Mouse (Mus musculus): ENCODE measurements around the gene Tmc1. TPM values are rescaled to one million over a fixed set of nuclear protein-coding genes. Genes with fewer than 3 reads are reported as not detected.

Gene Tmc1
- polyA plus RNA-seq, 1 experiment from 2014 or later: 0.18 TPM

- Histone ChIP-seq H3K27ac (no peak overlapping the region), H3K4me2 (no peak overlapping the region), H3K27me3 (replicated peaks) (no peaks in the 10 kb centered on the region), H3K36me3 (replicated peaks) (no peaks in the 10 kb centered on the region), H3K4me1 (no peaks in the 10 kb centered on the region), H3K9me3 (no peaks in the 10 kb centered on the region), H3K4me3 (no peak overlapping the region), H3K9ac (no peak overlapping the region)
- WGBS: 81% methylated on average over 2 of the region's 2 CpGs
- no peak for ATAC-seq (replicated peaks)
Observed at GRCm38 (mm10) chr19:20792811-20793210, 161.2 kb downstream of the Tmc1 start.

DNA sequence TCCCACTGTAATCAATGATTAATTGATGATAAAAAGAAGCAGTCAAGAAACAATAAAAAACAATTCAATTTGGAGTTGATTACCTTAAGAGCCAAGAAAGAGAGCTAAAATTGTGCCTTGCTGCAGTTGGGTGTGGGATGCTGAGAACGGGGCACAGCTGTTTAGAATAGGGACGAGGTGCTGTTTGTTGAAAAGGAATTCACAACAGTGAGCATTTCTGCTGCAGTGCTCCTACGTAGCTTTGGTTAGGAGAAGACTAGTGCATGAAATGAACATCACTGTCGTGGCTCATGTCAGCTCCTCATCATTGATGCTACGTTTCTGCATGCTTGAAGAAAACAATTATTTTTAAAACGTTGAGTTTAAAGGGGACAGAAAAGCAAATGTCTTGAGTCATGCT lies 166.7 kb downstream of the Tmc1 start:
- H3K4me2 ChIP-seq: no peak overlapping the region
- H3K27me3 ChIP-seq (replicated peaks): no peaks in the 10 kb centered on the region
- no peak overlapping the region for H3K9ac ChIP-seq
- no peak overlapping the region for H3K27ac ChIP-seq
- no peak overlapping the region for H3K4me3 ChIP-seq
- WGBS: 87% methylated on average over 6 of the region's 6 CpGs
- no peak for ATAC-seq (replicated peaks)
- no peaks in the 10 kb centered on the region for H3K9me3 ChIP-seq
- no peaks in the 10 kb centered on the region for H3K36me3 ChIP-seq (replicated peaks)
- H3K4me1 ChIP-seq: no peaks in the 10 kb centered on the region

DNA sequence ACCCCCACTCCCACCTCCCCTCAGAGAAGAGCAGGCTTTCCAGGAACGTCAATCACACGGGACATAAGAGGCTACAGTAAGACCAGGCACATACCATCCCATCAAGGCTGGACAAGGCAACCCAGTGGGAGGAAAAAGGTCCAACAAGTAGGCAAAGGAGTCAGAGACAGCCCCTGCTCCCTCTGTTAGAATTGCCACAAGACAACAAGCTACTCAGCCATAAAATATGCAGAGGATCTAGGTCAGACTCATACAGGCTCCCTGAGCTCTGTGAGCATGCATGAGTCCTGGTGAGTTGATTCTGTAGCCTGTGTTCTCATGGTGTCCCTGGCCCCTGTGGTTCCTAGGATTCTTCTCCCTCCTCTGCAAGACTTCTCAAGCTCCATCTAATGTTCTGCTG lies 178.3 kb downstream of the Tmc1 start:
- no peak for ATAC-seq (replicated peaks)
- no peaks in the 10 kb centered on the region for H3K27me3 ChIP-seq (replicated peaks)
- no peak overlapping the region for H3K27ac ChIP-seq
- no peaks in the 10 kb centered on the region for H3K9me3 ChIP-seq
- no peaks in the 10 kb centered on the region for H3K36me3 ChIP-seq (replicated peaks)
- H3K4me1 ChIP-seq: no peaks in the 10 kb centered on the region
- WGBS: 72% methylated on average over 2 of the region's 2 CpGs
- H3K4me2 ChIP-seq: no peak overlapping the region
- H3K4me3 ChIP-seq: no peak overlapping the region
- H3K9ac ChIP-seq: no peak overlapping the region

DNA sequence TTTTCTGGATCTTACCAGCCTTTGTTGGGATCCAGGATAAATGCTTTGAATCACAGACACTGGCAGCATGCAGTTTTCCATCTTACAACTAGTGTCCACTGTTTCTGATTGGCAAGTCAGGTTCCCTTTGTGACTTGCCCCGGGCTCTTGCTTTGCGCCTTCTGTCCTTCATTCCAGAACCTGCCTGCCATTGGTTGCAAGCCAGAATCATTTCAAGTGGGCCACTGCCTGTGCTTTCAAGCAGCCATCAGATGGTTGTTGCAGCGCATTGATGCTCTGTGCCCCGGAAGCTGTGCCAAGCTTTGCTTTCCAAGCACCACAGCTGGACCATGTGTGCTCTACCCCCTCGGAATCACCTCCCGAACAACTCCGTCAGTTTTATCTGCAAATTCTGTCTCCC lies 180.1 kb downstream of the Tmc1 start:
- WGBS: 86% methylated on average over 7 of the region's 7 CpGs
- no peak overlapping the region for H3K4me3 ChIP-seq
- H3K9me3 ChIP-seq: no peaks in the 10 kb centered on the region
- no peaks in the 10 kb centered on the region for H3K36me3 ChIP-seq (replicated peaks)
- H3K9ac ChIP-seq: no peak overlapping the region
- no peak overlapping the region for H3K4me2 ChIP-seq
- no peaks in the 10 kb centered on the region for H3K27me3 ChIP-seq (replicated peaks)
- ATAC-seq (replicated peaks): no peak
- H3K27ac ChIP-seq: no peak overlapping the region
- no peaks in the 10 kb centered on the region for H3K4me1 ChIP-seq

DNA sequence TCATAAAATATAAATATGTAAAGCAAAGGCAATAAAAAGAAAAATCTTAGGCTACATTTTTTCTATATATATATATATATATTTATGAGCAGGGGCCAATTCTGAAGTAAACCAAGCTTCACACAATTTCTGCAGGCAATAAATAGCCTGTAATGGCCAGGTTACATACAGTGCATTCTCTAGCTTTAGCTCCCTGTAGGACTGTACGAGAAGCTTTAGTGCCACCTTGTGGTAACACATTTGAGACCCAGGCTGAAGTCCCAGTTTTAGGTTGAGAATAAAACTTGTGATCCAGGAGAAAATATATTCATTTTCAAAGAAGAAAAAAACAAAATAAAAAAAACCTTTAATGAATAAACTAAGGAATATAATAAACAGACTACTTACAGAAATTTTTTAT lies 189.8 kb downstream of the Tmc1 start:
- Histone ChIP-seq H3K4me2 (no peak overlapping the region), H3K36me3 (replicated peaks) (no peaks in the 10 kb centered on the region), H3K27ac (no peak overlapping the region), H3K9ac (no peak overlapping the region), H3K9me3 (no peaks in the 10 kb centered on the region), H3K27me3 (replicated peaks) (no peaks in the 10 kb centered on the region), H3K4me3 (no peak overlapping the region), H3K4me1 (no peaks in the 10 kb centered on the region)
- ATAC-seq (replicated peaks): peak; percentile 94
- WGBS: 15% methylated on average over 1 of the region's 1 CpGs

GRCm38 (mm10) chr19:20761675-20762426 lies 192.2 kb downstream of the Tmc1 start:
- ATAC-seq (replicated peaks): no peak
- Histone ChIP-seq H3K9ac (no peak overlapping the region), H3K4me2 (no peak overlapping the region), H3K36me3 (replicated peaks) (no peaks in the 10 kb centered on the region), H3K27ac (no peak overlapping the region), H3K27me3 (replicated peaks) (no peaks in the 10 kb centered on the region), H3K9me3 (no peaks in the 10 kb centered on the region), H3K4me1 (no peaks in the 10 kb centered on the region), H3K4me3 (no peak overlapping the region)
- WGBS: 76% methylated on average over 4 of the region's 4 CpGs

- H3K4me1 ChIP-seq: no peaks in the 10 kb centered on the region
- no peaks in the 10 kb centered on the region for H3K9me3 ChIP-seq
- no peak overlapping the region for H3K27ac ChIP-seq
- H3K36me3 ChIP-seq (replicated peaks): no peaks in the 10 kb centered on the region
- ATAC-seq (replicated peaks): no peak
- H3K9ac ChIP-seq: no peak overlapping the region
- no peak overlapping the region for H3K4me2 ChIP-seq
- no peak overlapping the region for H3K4me3 ChIP-seq
- WGBS: 64% methylated on average over 3 of the region's 3 CpGs
- H3K27me3 ChIP-seq (replicated peaks): no peaks in the 10 kb centered on the region
Observed at GRCm38 (mm10) chr19:20761119-20761518, 192.9 kb downstream of the Tmc1 start.

- WGBS: 87% methylated on average over 1 of the region's 1 CpGs
Observed at GRCm38 (mm10) chr19:20744630-20745029, 209.4 kb downstream of the Tmc1 start.

More at GRCm38 (mm10) chr19:20744630-20745029, 209.4 kb downstream of the Tmc1 start:
- no peaks in the 10 kb centered on the region for H3K4me1 ChIP-seq
- no peak overlapping the region for H3K4me2 ChIP-seq
- H3K27me3 ChIP-seq (replicated peaks): no peaks in the 10 kb centered on the region
- ATAC-seq (replicated peaks): no peak
- H3K36me3 ChIP-seq (replicated peaks): no peaks in the 10 kb centered on the region
- H3K4me3 ChIP-seq: no peak overlapping the region
- H3K9me3 ChIP-seq: no peaks in the 10 kb centered on the region
- no peak overlapping the region for H3K27ac ChIP-seq
- no peak overlapping the region for H3K9ac ChIP-seq

Other genes with a start within 250 kb of the Tmc1 start
- gene Aldh1a7, start 226.6 kb downstream of the Tmc1 start, polyA plus RNA-seq (2015; fragmentation: Nextera tagmentation; extraction: Ambion mirVana): 0.88 and 1.1 TPM in 2 replicates

Measured in midbrain, embryonic 15.5 days (tissue).